Mouse (Mus musculus) thymus, postnatal 0 days (tissue): ENCODE measurements around the gene Arhgef3. TPM values are rescaled to one million over a fixed set of nuclear protein-coding genes. Genes with fewer than 3 reads are reported as not detected.
A peak's percentile ranks its signal among the peaks of the same experiment; 100 is the strongest.
"Not testable (repeated sequence)": the region's sequence is repeated elsewhere in the genome, so short reads cannot be mapped to it uniquely, and the experiment has no call there.

Experiments used
- DNase-seq: peaks from one replicate; pipeline ENCODE4 v3.0.0-alpha.2; 2015; ENCODE audit warnings: low spot score
- polyA plus RNA-seq: library from polyadenylated mRNA; unstranded; fragments of >200 nt; fragmentation: Nextera tagmentation; extraction: Ambion mirVana; gene quantifications from 2 replicates; pipeline ENCODE4 v1.2.1, GENCODE M21; 2015

Arhgef3 gene
- polyA plus RNA-seq, 1 experiment from 2014 or later: 24.1 TPM

GRCm38 (mm10) chr14:27230262-27231022 is 115.7 kb downstream of the Arhgef3 start:
- DNase-seq: peak; percentile 63

GRCm38 (mm10) chr14:27231506-27231905 is 116.8 kb downstream of the Arhgef3 start:
- no peak for DNase-seq

GRCm38 (mm10) chr14:27231974-27232780 is 117.5 kb downstream of the Arhgef3 start:
- peak; percentile 45 for DNase-seq

GRCm38 (mm10) chr14:27233056-27233455 is 118.4 kb downstream of the Arhgef3 start:
- no peak for DNase-seq

- DNase-seq: no peak
These were observed 119.0 kb downstream of the Arhgef3 start for GRCm38 (mm10) chr14:27233656-27234055.

GRCm38 (mm10) chr14:27234270-27234840 is 119.7 kb downstream of the Arhgef3 start:
- DNase-seq: no peak

- no peak for DNase-seq
These were observed 121.3 kb downstream of the Arhgef3 start for GRCm38 (mm10) chr14:27235897-27236553.

- DNase-seq: peak; percentile 83
These were observed 123.0 kb downstream of the Arhgef3 start for GRCm38 (mm10) chr14:27237522-27238187.

GRCm38 (mm10) chr14:27238600-27239118 is 124.0 kb downstream of the Arhgef3 start:
- DNase-seq: no peak

GRCm38 (mm10) chr14:27239551-27240091 is 124.9 kb downstream of the Arhgef3 start:
- no peak for DNase-seq

- no peak for DNase-seq
These were observed 127.6 kb downstream of the Arhgef3 start for GRCm38 (mm10) chr14:27242253-27242652.

- DNase-seq: no peak
These were observed 128.1 kb downstream of the Arhgef3 start for GRCm38 (mm10) chr14:27242769-27243168.

- no peak for DNase-seq
These were observed 128.9 kb downstream of the Arhgef3 start for GRCm38 (mm10) chr14:27243585-27243984.

GRCm38 (mm10) chr14:27244898-27245297 is 130.2 kb downstream of the Arhgef3 start:
- no peak for DNase-seq

GRCm38 (mm10) chr14:27246424-27246823 is 131.7 kb downstream of the Arhgef3 start:
- DNase-seq: no peak

GRCm38 (mm10) chr14:27246948-27247347 is 132.2 kb downstream of the Arhgef3 start:
- not testable (repeated sequence) for DNase-seq

GRCm38 (mm10) chr14:27249121-27249520 is 134.4 kb downstream of the Arhgef3 start:
- no peak for DNase-seq

GRCm38 (mm10) chr14:27250281-27250789 is 135.6 kb downstream of the Arhgef3 start:
- DNase-seq: no peak

- no peak for DNase-seq
These were observed 138.7 kb downstream of the Arhgef3 start for GRCm38 (mm10) chr14:27253391-27253790.

- no peak for DNase-seq
These were observed 147.7 kb downstream of the Arhgef3 start for GRCm38 (mm10) chr14:27262349-27262748.
